Mouse (Mus musculus) testis, adult 2 months (tissue): ENCODE data around the gene Tmub2.

ENCODE experiments used
- CTCF ChIP-seq: fragments of 200-500 bp; IDR thresholded peaks from 2 replicates; pipeline ENCODE4 v1.5.1; 2012; ENCODE audit warnings: low read depth, mild to moderate bottlenecking, inconsistent platforms, low read length, moderate library complexity; ENCODE audit not compliant: control insufficient read depth, insufficient read depth, insufficient replicate concordance
- POLR2A ChIP-seq: fragments of 200-500 bp; IDR thresholded peaks from 2 replicates; pipeline ENCODE4 v1.6.1; 2012; ENCODE audit warnings: low read depth, mild to moderate bottlenecking, inconsistent platforms, low read length, moderate library complexity; ENCODE audit not compliant: control insufficient read depth

DNA sequence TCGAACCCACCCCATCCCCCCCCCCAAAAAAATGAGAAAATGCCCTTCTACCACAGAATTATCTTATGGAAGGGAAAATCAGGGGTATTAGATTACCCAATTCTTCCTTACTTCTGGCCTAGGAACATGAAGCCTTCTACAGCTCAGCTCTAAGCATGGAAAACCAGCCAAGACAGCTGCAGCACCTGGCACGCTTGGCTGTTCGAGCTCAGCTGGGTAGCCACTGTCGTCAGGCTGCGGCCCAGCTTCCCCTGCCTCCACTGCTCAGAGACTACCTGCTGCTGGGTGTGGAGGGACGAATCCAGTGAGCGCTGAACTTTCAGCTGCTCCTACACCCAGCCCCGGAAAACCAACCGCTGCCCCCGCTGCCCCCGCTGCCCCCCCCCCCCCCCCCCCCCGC lies 7.0 kb upstream of the Tmub2 start:
- no peak for TF ChIP-seq CTCF
- TF ChIP-seq POLR2A = no peak
